Mouse (Mus musculus) CD4-positive, CD25-positive, alpha-beta regulatory T cell, adult 4 months (primary cell): Measurements from ENCODE around the gene Ugt1a6a. TPM values are rescaled to one million over a fixed set of nuclear protein-coding genes. Genes with fewer than 3 reads are reported as not detected.
"Not testable (repeated sequence)": the region's sequence is repeated elsewhere in the genome, so short reads cannot be mapped to it uniquely, and the experiment has no call there.

Source experiments
- ATAC-seq: one replicate; pipeline ENCODE4 v1.8.0; 2017
- polyA plus RNA-seq, 2 experiments: library from polyadenylated mRNA; unstranded; fragments of 100-300 nt; shearing (Covaris generic); gene quantifications; one replicate each; pipeline ENCODE4 v1.2.1; 2017

The Ugt1a6a gene
- polyA plus RNA-seq, 2 experiments from 2014 or later: 0.13 to 0.75 TPM

- not testable (repeated sequence) for ATAC-seq
Observed at GRCm38 (mm10) chr1:88135229-88135904, 758 bp downstream of the Ugt1a6a start.

GRCm38 (mm10) chr1:88136646-88137045, 2.0 kb downstream of the Ugt1a6a start:
- ATAC-seq: no peak

- no peak for ATAC-seq
Observed at GRCm38 (mm10) chr1:88137264-88137663, 2.7 kb downstream of the Ugt1a6a start.

GRCm38 (mm10) chr1:88138145-88138544, 3.5 kb downstream of the Ugt1a6a start:
- no peak for ATAC-seq

GRCm38 (mm10) chr1:88140492-88140891, 5.9 kb downstream of the Ugt1a6a start:
- not testable (repeated sequence) for ATAC-seq

- not testable (repeated sequence) for ATAC-seq
Observed at GRCm38 (mm10) chr1:88143966-88144675, 9.5 kb downstream of the Ugt1a6a start.

GRCm38 (mm10) chr1:88145278-88145677, 10.7 kb downstream of the Ugt1a6a start:
- not testable (repeated sequence) for ATAC-seq

- not testable (repeated sequence) for ATAC-seq
Observed at GRCm38 (mm10) chr1:88150133-88150532, 15.5 kb downstream of the Ugt1a6a start.

GRCm38 (mm10) chr1:88158430-88158829, 23.8 kb downstream of the Ugt1a6a start:
- no peak for ATAC-seq

GRCm38 (mm10) chr1:88165711-88166110, 31.1 kb downstream of the Ugt1a6a start, which contains the start of gene Ugt1a5:
TSS of gene Ugt1a5 (plus strand) at chr1:88166012.
- ATAC-seq: no peak

- not testable (repeated sequence) for ATAC-seq
Observed at GRCm38 (mm10) chr1:88172190-88172589, 37.6 kb downstream of the Ugt1a6a start.

- no peak for ATAC-seq
Observed at GRCm38 (mm10) chr1:88179657-88180056, 45.0 kb downstream of the Ugt1a6a start.

- ATAC-seq: no peak
Observed at GRCm38 (mm10) chr1:88186325-88186935, 51.8 kb downstream of the Ugt1a6a start.

- ATAC-seq: no peak
Observed at GRCm38 (mm10) chr1:88192136-88192535, 57.5 kb downstream of the Ugt1a6a start.

- ATAC-seq: no peak
Observed at GRCm38 (mm10) chr1:88195687-88196086, 61.1 kb downstream of the Ugt1a6a start.

GRCm38 (mm10) chr1:88197443-88197842, 62.8 kb downstream of the Ugt1a6a start:
- ATAC-seq: no peak

GRCm38 (mm10) chr1:88199996-88200395, 65.4 kb downstream of the Ugt1a6a start:
- no peak for ATAC-seq

GRCm38 (mm10) chr1:88200456-88200855, 65.8 kb downstream of the Ugt1a6a start, which contains the start of gene Ugt1a2:
TSS of gene Ugt1a2 (plus strand) at chr1:88200601.
- ATAC-seq: no peak

- ATAC-seq: peak; percentile 84
Observed at GRCm38 (mm10) chr1:88205294-88205922, 70.8 kb downstream of the Ugt1a6a start, which contains the start of gene Dnajb3. TSS of gene Dnajb3 (minus strand) at chr1:88205782.

- ATAC-seq: no peak
Observed at GRCm38 (mm10) chr1:88206843-88207479, 72.4 kb downstream of the Ugt1a6a start.

GRCm38 (mm10) chr1:88211812-88212211, 77.2 kb downstream of the Ugt1a6a start, which contains the start of gene Ugt1a1:
TSS of gene Ugt1a1 (plus strand) at chr1:88211959.
- no peak for ATAC-seq
